Mouse (Mus musculus): ENCODE results near the gene Fam24b. TPM values are rescaled to one million over a fixed set of nuclear protein-coding genes. Genes with fewer than 3 reads are reported as not detected.

Gene Fam24b
- not detected in 2 replicates for polyA plus RNA-seq (2021; fragmentation: Nextera tagmentation)
- long read RNA-seq, experiment 1 = 0 reads
- long read RNA-seq, experiment 2 = 0 reads

GRCm38 (mm10) chr7:131329416-131329815 lies at the start of gene Fam24b:
TSS of gene Fam24b (minus strand) at chr7:131329516.

GRCm38 (mm10) chr7:131370648-131371469 lies 41.5 kb upstream of the Fam24b start, which contains the start of gene Pstk:
TSS of gene Pstk (plus strand) at chr7:131371141.

DNA sequence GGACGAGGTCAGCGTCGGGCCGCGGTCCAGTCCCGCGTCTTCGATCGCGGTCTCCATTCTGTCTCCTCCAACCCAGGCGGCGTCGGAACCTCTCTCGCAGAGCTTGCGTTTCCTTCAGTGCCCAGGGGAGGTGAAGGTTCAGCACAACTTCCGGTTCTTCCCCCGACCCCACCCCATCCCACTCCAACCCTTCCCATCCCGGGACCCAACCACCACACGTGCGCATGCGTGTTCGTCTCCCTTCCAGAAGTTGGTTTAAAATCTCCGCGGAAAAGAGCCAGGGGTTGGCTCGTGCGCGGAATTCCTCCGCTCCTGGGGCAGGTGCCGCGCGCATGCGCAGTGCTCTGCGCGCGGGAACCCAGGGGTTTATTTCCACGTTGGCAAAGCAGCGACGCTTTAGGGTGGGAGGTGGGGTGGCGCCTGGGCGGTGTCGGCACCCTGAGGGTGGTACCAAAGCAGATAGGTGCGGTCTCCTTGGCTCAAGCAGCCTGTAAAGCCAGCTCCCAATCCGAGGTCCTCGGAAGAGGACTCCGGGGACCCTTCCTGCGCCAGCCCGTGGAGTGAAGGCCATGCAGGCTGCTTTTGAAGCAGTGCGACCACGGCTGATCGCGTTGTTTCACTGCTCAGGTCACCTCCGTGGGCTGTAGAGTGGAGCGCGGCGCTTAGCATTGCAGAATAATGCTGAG lies 33.4 kb upstream of the Fam24b start, which contains the start of gene 2310057M21Rik:
Gene 2310057M21Rik, minus strand, starts transcription at position 145 of the 686 bp plus-strand sequence.

DNA sequence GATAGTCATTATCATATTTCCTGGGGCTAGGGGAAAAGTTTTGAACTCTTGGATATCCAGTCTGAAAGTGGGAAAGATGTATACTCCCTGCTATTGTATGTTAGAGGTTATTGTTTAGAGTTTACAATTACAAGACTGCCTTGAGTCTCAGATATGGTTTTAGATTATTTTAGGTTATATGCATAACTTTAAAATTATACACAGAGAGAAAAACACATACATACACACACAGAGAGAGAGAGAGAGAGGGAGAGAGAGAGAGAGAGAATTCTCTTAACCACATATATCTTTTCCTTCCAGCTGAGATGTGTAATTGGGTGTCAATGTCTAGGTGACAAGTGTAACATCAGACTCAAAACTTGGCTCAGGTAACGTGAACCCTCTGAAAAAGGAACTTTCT lies 4.2 kb upstream of the Fam24b start, which contains the start of gene Fam24a:
Gene Fam24a, plus strand, starts transcription at position 301 of the 400 bp plus-strand sequence.

DNA sequence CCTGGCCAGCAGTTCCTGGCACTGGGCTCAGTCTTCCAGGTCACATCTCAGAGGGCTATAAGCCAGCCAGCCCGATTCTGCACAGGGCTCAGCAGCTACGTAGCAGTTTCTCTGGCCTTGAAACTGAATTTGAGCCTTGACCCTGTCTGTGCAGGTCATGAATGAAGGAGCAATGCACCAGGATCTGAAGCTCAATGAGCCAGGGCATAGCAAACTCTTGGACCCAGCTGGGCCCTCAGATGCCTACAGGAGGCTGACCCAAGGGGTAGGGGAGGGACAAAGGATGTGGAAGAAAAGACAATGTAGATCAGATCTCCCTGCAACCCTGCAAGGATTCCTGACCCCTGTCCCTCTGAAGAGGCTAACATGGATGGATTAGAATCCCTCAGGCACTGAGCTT lies 7.1 kb downstream of the Fam24b start, which contains the start of gene Cuzd1:
Gene Cuzd1, minus strand, starts transcription at position 101 of the 400 bp plus-strand sequence.

Other genes with a start within 250 kb of the Fam24b start
- not detected in 2 replicates for gene 4933402N03Rik, start 183.2 kb downstream of the Fam24b start, polyA plus RNA-seq (2021; fragmentation: Nextera tagmentation)
- 0.03 TPM in 1 of 2 replicates, not detected in the other for gene 5430419D17Rik, start 155.1 kb downstream of the Fam24b start, polyA plus RNA-seq (2021; fragmentation: Nextera tagmentation)
- 0.19 and 0.39 TPM in 2 replicates for gene Cuzd1, start 7.2 kb downstream of the Fam24b start, polyA plus RNA-seq (2021; fragmentation: Nextera tagmentation)
- gene Fam24a, start 4.3 kb upstream of the Fam24b start, polyA plus RNA-seq (2021; fragmentation: Nextera tagmentation) = not detected in 2 replicates
- 18.8 and 23.7 TPM in 2 replicates for gene 2310057M21Rik, start 33.2 kb upstream of the Fam24b start, polyA plus RNA-seq (2021; fragmentation: Nextera tagmentation)
- gene Pstk, start 41.6 kb upstream of the Fam24b start, polyA plus RNA-seq (2021; fragmentation: Nextera tagmentation) = 62.5 and 65.3 TPM in 2 replicates
- 9.3 and 9.7 TPM in 2 replicates for gene Ikzf5, start 81.0 kb upstream of the Fam24b start, polyA plus RNA-seq (2021; fragmentation: Nextera tagmentation)
- gene Acadsb, start 81.1 kb upstream of the Fam24b start, polyA plus RNA-seq (2021; fragmentation: Nextera tagmentation) = 37.2 and 45.6 TPM in 2 replicates
- gene Hmx3, start 213.4 kb upstream of the Fam24b start, polyA plus RNA-seq (2021; fragmentation: Nextera tagmentation) = not detected in 2 replicates
- gene Hmx2, start 219.3 kb upstream of the Fam24b start, polyA plus RNA-seq (2021; fragmentation: Nextera tagmentation) = not detected in 2 replicates
- 115 and 145 TPM in 2 replicates for gene Bub3, start 230.7 kb upstream of the Fam24b start, polyA plus RNA-seq (2021; fragmentation: Nextera tagmentation)